Mouse (Mus musculus) brain, embryonic 14.5 days (tissue): ENCODE results near the gene Mdc1.

ENCODE experiments used
- CTCF ChIP-seq: fragments of 200-500 bp; IDR thresholded peaks from 2 replicates; pipeline ENCODE4 v1.5.1; 2012; ENCODE audit warnings: inconsistent platforms, mild to moderate bottlenecking, moderate library complexity, borderline replicate concordance; ENCODE audit not compliant: insufficient read depth, insufficient read length; ENCODE audit errors: extremely low read depth
- POLR2A ChIP-seq: fragments of 200-500 bp; IDR thresholded peaks from 2 replicates; pipeline ENCODE4 v1.6.1; 2012; ENCODE audit warnings: mild to moderate bottlenecking, inconsistent platforms, borderline replicate concordance; ENCODE audit not compliant: poor library complexity, insufficient read depth, insufficient read length, severe bottlenecking; ENCODE audit errors: extremely low read depth

DNA sequence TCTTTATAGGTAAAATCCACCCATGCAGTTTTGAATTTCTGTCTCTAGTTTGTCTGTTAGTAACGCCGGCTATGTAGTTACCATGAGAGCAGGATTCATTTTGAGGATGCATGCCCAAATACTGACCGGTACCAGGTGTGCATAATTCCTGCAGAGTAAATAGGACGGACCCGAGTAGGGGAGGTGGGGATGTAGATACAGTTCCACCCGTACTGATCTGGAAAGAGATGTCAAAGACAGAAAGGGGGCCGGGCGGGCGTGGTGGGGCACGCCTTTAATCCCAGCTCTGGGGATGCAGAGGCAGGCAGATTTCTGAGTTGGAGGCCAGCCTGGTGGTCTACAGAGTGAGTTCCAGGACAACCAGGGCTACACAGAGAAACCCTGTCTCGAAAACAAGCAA is 691 bp downstream of the Mdc1 start:
- TF ChIP-seq CTCF (no peak), POLR2A (no peak)
